Mouse (Mus musculus) kidney, postnatal 4 days (tissue): ENCODE data around the gene Klf1.
A peak's percentile ranks its signal among the peaks of the same experiment; 100 is the strongest.

Experiments
- DNase-seq, 2 experiments: peaks; one replicate each; pipeline ENCODE4 v3.0.0; 2021; ENCODE audit warnings: mixed read lengths in 2 of 2

Klf1 gene

GRCm38 (mm10) chr8:84936041-84936961 lies 34.6 kb downstream of the Klf1 start:
- no peak for DNase-seq

- peak; percentile 75 to 81 for DNase-seq
These were observed 35.3 kb downstream of the Klf1 start, which contains the start of gene Mast1 for GRCm38 (mm10) chr8:84936962-84937546. Gene Mast1 (minus strand): TSS chr8:84937359.

GRCm38 (mm10) chr8:84937620-84938485 lies 36.1 kb downstream of the Klf1 start:
- no peak for DNase-seq

- DNase-seq, result no peak
These were observed 42.0 kb downstream of the Klf1 start for GRCm38 (mm10) chr8:84943699-84944098.

- DNase-seq, result peak; percentile 61 to 68
These were observed 42.9 kb downstream of the Klf1 start for GRCm38 (mm10) chr8:84944478-84945160.

- peak in 1 of 2 experiments; percentile 16 for DNase-seq
These were observed 43.5 kb downstream of the Klf1 start for GRCm38 (mm10) chr8:84945235-84945632.

GRCm38 (mm10) chr8:84945633-84946527 lies 44.2 kb downstream of the Klf1 start:
- DNase-seq, result peak in 1 of 2 experiments; percentile 21

- no peak for DNase-seq
These were observed 45.0 kb downstream of the Klf1 start, which contains the start of gene Rtbdn for GRCm38 (mm10) chr8:84946528-84947240. Gene Rtbdn (plus strand): TSS chr8:84946991.

GRCm38 (mm10) chr8:84947241-84947545 lies 45.5 kb downstream of the Klf1 start:
- peak; percentile 79 to 80 for DNase-seq

GRCm38 (mm10) chr8:84949753-84950152 lies 48.0 kb downstream of the Klf1 start:
- DNase-seq, result no peak

- peak; percentile 43 to 57 for DNase-seq
These were observed 51.0 kb downstream of the Klf1 start for GRCm38 (mm10) chr8:84952612-84953255.
